Mouse (Mus musculus) spleen, postnatal 36 days (tissue): ENCODE measurements around the gene Trp53rka.
A peak's percentile ranks its signal among the peaks of the same experiment; 100 is the strongest.

Source experiments
- DNase-seq, 2 experiments: peaks; one replicate each; pipeline ENCODE4 v3.0.0; 2022; ENCODE audit warnings: low spot score in 2 of 2, mixed read lengths in 1 of 2

Gene Trp53rka

GRCm38 (mm10) chr2:165486401-165486800 is 6.7 kb downstream of the Trp53rka start:
- DNase-seq = no peak

GRCm38 (mm10) chr2:165485826-165486225 is 7.3 kb downstream of the Trp53rka start:
- DNase-seq = no peak

- DNase-seq = no peak
Observed at GRCm38 (mm10) chr2:165484152-165484551, 9.0 kb downstream of the Trp53rka start.

- DNase-seq = no peak
Observed at GRCm38 (mm10) chr2:165482003-165482402, 11.1 kb downstream of the Trp53rka start.

GRCm38 (mm10) chr2:165475850-165476249 is 17.3 kb downstream of the Trp53rka start:
- DNase-seq = no peak

- DNase-seq = no peak
Observed at GRCm38 (mm10) chr2:165475412-165475811, 17.7 kb downstream of the Trp53rka start.

- DNase-seq = no peak
Observed at GRCm38 (mm10) chr2:165473003-165473402, 20.1 kb downstream of the Trp53rka start, which contains the start of gene Slc13a3. Gene Slc13a3 (minus strand): TSS chr2:165473230.

GRCm38 (mm10) chr2:165471943-165472342 is 21.2 kb downstream of the Trp53rka start:
- no peak for DNase-seq

GRCm38 (mm10) chr2:165470167-165470566 is 23.0 kb downstream of the Trp53rka start:
- DNase-seq = peak in 1 of 2 experiments; percentile 25

GRCm38 (mm10) chr2:165467824-165468452 is 25.2 kb downstream of the Trp53rka start:
- no peak for DNase-seq

- DNase-seq = no peak
Observed at GRCm38 (mm10) chr2:165459663-165460062, 33.5 kb downstream of the Trp53rka start.

- DNase-seq = no peak
Observed at GRCm38 (mm10) chr2:165458189-165458588, 34.9 kb downstream of the Trp53rka start.

- no peak for DNase-seq
Observed at GRCm38 (mm10) chr2:165456710-165457109, 36.4 kb downstream of the Trp53rka start.

- peak; percentile 23 to 26 for DNase-seq
Observed at GRCm38 (mm10) chr2:165452730-165453693, 40.1 kb downstream of the Trp53rka start.

GRCm38 (mm10) chr2:165448475-165448874 is 44.6 kb downstream of the Trp53rka start:
- no peak for DNase-seq

GRCm38 (mm10) chr2:165444861-165445260 is 48.3 kb downstream of the Trp53rka start:
- DNase-seq = no peak

GRCm38 (mm10) chr2:165442981-165443380 is 50.1 kb downstream of the Trp53rka start:
- DNase-seq = no peak

GRCm38 (mm10) chr2:165441613-165442012 is 51.5 kb downstream of the Trp53rka start:
- DNase-seq = no peak
